20 mouse cellular contexts compared by ENCODE assay signal in genomic region chr7:51633230-51633844, GRCm38 (mm10). TPM values are rescaled to one million over a fixed set of nuclear protein-coding genes. Genes with fewer than 3 reads are reported as not detected.
DNase-seq lines count a peak whose midpoint lies in the region; ATAC-seq lines count a peak whose summit lies in the region.
"Had no signal": no experiment of that assay in that cellular context is flagged by ENCODE, and none has a peak within 500 bp of the region (broad histone marks: within the 10 kb centered on the region; RNA-seq: fewer than 3 reads in every experiment).

No protein-coding gene starts in this region.

- H3K4me1 ChIP-seq in midbrain, embryonic 11.5 days (ENCODE audit: control insufficient read depth, insufficient read depth, low read length), result peaks cover 6% of the 10 kb centered on the region; the same call in 1 of the 2 replicates
- peaks cover 12% of the 10 kb centered on the region for H3K4me1 ChIP-seq in midbrain, embryonic 10.5 days
- peaks cover 8% of the 10 kb centered on the region; the same call in 1 of the 2 replicates for H3K4me1 ChIP-seq in hindbrain, embryonic 10.5 days (replicated peaks)
- H3K4me1 ChIP-seq in midbrain, embryonic 12.5 days, result peaks cover 9% of the 10 kb centered on the region
- H3K4me1 ChIP-seq in neural tube, embryonic 14.5 days (ENCODE audit: control insufficient read depth, insufficient read depth, low read length), result peaks cover 2% of the 10 kb centered on the region; the same call in 1 of the 2 replicates
- H3K4me1 ChIP-seq: heart, embryonic 13.5 days; liver, embryonic 15.5 days had no signal

- H3K9me3 ChIP-seq in midbrain, embryonic 11.5 days (ENCODE audit: control insufficient read depth, low read length), result no peaks in the 10 kb centered on the region
- no peaks in the 10 kb centered on the region for H3K9me3 ChIP-seq in midbrain, embryonic 10.5 days (replicated peaks)
- no peaks in the 10 kb centered on the region for H3K9me3 ChIP-seq in hindbrain, embryonic 10.5 days
- H3K9me3 ChIP-seq in midbrain, embryonic 12.5 days, result no peaks in the 10 kb centered on the region
- H3K9me3 ChIP-seq in neural tube, embryonic 14.5 days (ENCODE audit: control insufficient read depth, low read length), result no peaks in the 10 kb centered on the region
- H3K9me3 ChIP-seq: heart, embryonic 13.5 days; limb, embryonic 13.5 days; liver, embryonic 15.5 days had no signal

- peak overlapping the region; percentile 25; the same call in 1 of the 2 replicates for H3K27ac ChIP-seq in midbrain, embryonic 11.5 days (ENCODE audit: low read depth, low read length)
- no peak overlapping the region for H3K27ac ChIP-seq in midbrain, embryonic 10.5 days (replicated peaks)
- no peak overlapping the region for H3K27ac ChIP-seq in hindbrain, embryonic 10.5 days
- peak overlapping the region; percentile 83 for H3K27ac ChIP-seq in midbrain, embryonic 12.5 days (replicated peaks)
- H3K27ac ChIP-seq in neural tube, embryonic 14.5 days (ENCODE audit: low read depth, low read length), result peak overlapping the region; percentile 79
- H3K27ac ChIP-seq: heart, embryonic 13.5 days; limb, embryonic 13.5 days; liver, embryonic 15.5 days had no signal

- WGBS in midbrain, embryonic 11.5 days, result 5% methylated on average over 7 of the region's 7 CpGs
- 6% methylated on average over 7 of the region's 7 CpGs for WGBS in midbrain, embryonic 10.5 days
- WGBS in hindbrain, embryonic 10.5 days, result 6% methylated on average over 7 of the region's 7 CpGs
- 2% methylated on average over 7 of the region's 7 CpGs for WGBS in midbrain, embryonic 12.5 days
- 5% methylated on average over 7 of the region's 7 CpGs for WGBS in neural tube, embryonic 14.5 days

- H3K4me2 ChIP-seq in midbrain, embryonic 11.5 days, result 0 out of 2 replicates have a peak overlapping the region, but pooled peaks have one; percentile 10
- peak overlapping the region; percentile 24 for H3K4me2 ChIP-seq in midbrain, embryonic 12.5 days (replicated peaks)
- H3K4me2 ChIP-seq in neural tube, embryonic 14.5 days (ENCODE audit: low read depth, low read length), result peak overlapping the region; percentile 33
- H3K4me2 ChIP-seq: heart, embryonic 13.5 days; limb, embryonic 13.5 days; liver, embryonic 15.5 days had no signal

- H3K4me3 ChIP-seq in midbrain, embryonic 11.5 days (ENCODE audit: low read depth, low read length), result no peak overlapping the region
- no peak overlapping the region for H3K4me3 ChIP-seq in midbrain, embryonic 10.5 days
- no peak overlapping the region for H3K4me3 ChIP-seq in hindbrain, embryonic 10.5 days
- H3K4me3 ChIP-seq in midbrain, embryonic 12.5 days, result no peak overlapping the region
- H3K4me3 ChIP-seq in neural tube, embryonic 14.5 days (ENCODE audit: low read depth, low read length), result peak overlapping the region; percentile 14
- H3K4me3 ChIP-seq: heart, embryonic 13.5 days; limb, embryonic 13.5 days; liver, embryonic 15.5 days; myocyte had no signal

- DNase-seq in midbrain, embryonic 11.5 days (ENCODE audit: low spot score, missing footprints), result peak; percentile 87
- no peak for DNase-seq in midbrain, embryonic 10.5 days (ENCODE audit: low spot score)
- DNase-seq in hindbrain, embryonic 10.5 days (ENCODE audit: low spot score), result peak; percentile 8
- DNase-seq in thymus, adult 18-20 months, result no peak
- DNase-seq in cerebellum, adult 9-10 months, result no peak
- no peak for DNase-seq in adipocyte (ENCODE audit: low spot score)
- DNase-seq: adrenal gland, adult 2 months; cerebellum, postnatal 14 days; kidney, adult 18-20 months; kidney, postnatal 14 days had no signal

- H3K36me3 ChIP-seq in midbrain, embryonic 11.5 days (ENCODE audit: control insufficient read depth, insufficient read depth, low read length), result no peaks in the 10 kb centered on the region
- no peaks in the 10 kb centered on the region for H3K36me3 ChIP-seq in midbrain, embryonic 10.5 days
- H3K36me3 ChIP-seq in hindbrain, embryonic 10.5 days, result no peaks in the 10 kb centered on the region
- H3K36me3 ChIP-seq in midbrain, embryonic 12.5 days, result no peaks in the 10 kb centered on the region
- H3K36me3 ChIP-seq in neural tube, embryonic 14.5 days (ENCODE audit: control insufficient read depth, insufficient read depth, low read length), result no peaks in the 10 kb centered on the region
- H3K36me3 ChIP-seq: heart, embryonic 13.5 days; limb, embryonic 13.5 days; liver, embryonic 15.5 days had no signal

- no peak overlapping the region for H3K9ac ChIP-seq in midbrain, embryonic 11.5 days (ENCODE audit: low read length)
- no peak overlapping the region for H3K9ac ChIP-seq in midbrain, embryonic 12.5 days (replicated peaks)
- no peak overlapping the region; the same call in 1 of the 2 replicates for H3K9ac ChIP-seq in neural tube, embryonic 14.5 days (replicated peaks; ENCODE audit: low read depth, low read length)
- H3K9ac ChIP-seq: heart, embryonic 13.5 days; limb, embryonic 13.5 days; liver, embryonic 15.5 days had no signal

- H3K27me3 ChIP-seq in midbrain, embryonic 11.5 days (ENCODE audit: control insufficient read depth, insufficient read depth, low read length), result peaks cover 15% of the 10 kb centered on the region
- peaks cover 49% of the 10 kb centered on the region for H3K27me3 ChIP-seq in midbrain, embryonic 10.5 days (ENCODE audit: low read depth, poor library complexity, severe bottlenecking)
- peaks cover 44% of the 10 kb centered on the region for H3K27me3 ChIP-seq in hindbrain, embryonic 10.5 days (ENCODE audit: insufficient read depth, poor library complexity, severe bottlenecking)
- peaks cover 12% of the 10 kb centered on the region for H3K27me3 ChIP-seq in midbrain, embryonic 12.5 days
- H3K27me3 ChIP-seq in neural tube, embryonic 14.5 days (ENCODE audit: control insufficient read depth, insufficient read depth, low read length), result no peaks in the 10 kb centered on the region; the same call in 1 of the 2 replicates
- H3K27me3 ChIP-seq: CH12.LX had no signal

- ATAC-seq in midbrain, embryonic 11.5 days (ENCODE audit: low FRiP score), result peak; percentile 65
- peak; percentile 68 for ATAC-seq in midbrain, embryonic 12.5 days (ENCODE audit: low FRiP score, low read depth)
- peak; percentile 72 for ATAC-seq in neural tube, embryonic 14.5 days (ENCODE audit: low read depth)
- ATAC-seq: lung, postnatal 0 days had no signal

RNA-seq across cellular contexts. Expression of gene Slc17a6, which starts 11.5 kb away (rescaled TPM):
- 35.5 and 39.0 TPM in 2 replicates for polyA plus RNA-seq in midbrain, embryonic 11.5 days (2014; fragmentation: Nextera tagmentation; extraction: Ambion mirVana)
- polyA plus RNA-seq in midbrain, embryonic 10.5 days (2016; fragmentation: Nextera tagmentation; extraction: Ambion mirVana), result 6.6 and 15.8 TPM in 2 replicates
- polyA plus RNA-seq in hindbrain, embryonic 10.5 days (2016; fragmentation: Nextera tagmentation; extraction: Ambion mirVana), result 6.4 and 16.1 TPM in 2 replicates
- polyA plus RNA-seq in midbrain, embryonic 12.5 days (2016; fragmentation: Nextera tagmentation; extraction: Ambion mirVana), result 52.6 and 59.0 TPM in 2 replicates
- polyA plus RNA-seq in neural tube, embryonic 14.5 days (2014; fragmentation: Nextera tagmentation; extraction: Ambion mirVana), result 120 and 139 TPM in 2 replicates
- polyA plus RNA-seq: adrenal gland, adult 2 months; lung, postnatal 0 days; small intestine, adult 2 months; urinary bladder, adult 2 months had no signal

Comparison
In these comparisons a context has a peak if more than half of its experiments do, and no peak if none do; other contexts are left out.
1. DNase-seq: peak in midbrain, embryonic 11.5 days (single experiment) and hindbrain, embryonic 10.5 days (single experiment); none in midbrain, embryonic 10.5 days (single experiment), thymus, adult 18-20 months (0 of 2), cerebellum, adult 9-10 months (single experiment) and adipocyte (single experiment).
2. H3K27ac ChIP-seq: peak in midbrain, embryonic 11.5 days (single experiment), midbrain, embryonic 12.5 days (single experiment) and neural tube, embryonic 14.5 days (single experiment); none in midbrain, embryonic 10.5 days (single experiment) and hindbrain, embryonic 10.5 days (single experiment).
3. Peak in every context shown above with its lines, with median percentiles within 50 percentile points of each other: ATAC-seq and H3K4me2 ChIP-seq.